Mouse (Mus musculus): Measurements from ENCODE around the gene Krtap8-1.

Krtap8-1 gene

GRCm38 (mm10) chr16:89487852-89488251, at the start of gene Krtap8-1:
Krtap8-1 (minus strand) TSS chr16:89487952.
- DNase-seq (ENCODE audit: low spot score): no peak

GRCm38 (mm10) chr16:89537349-89537748, 49.6 kb upstream of the Krtap8-1 start:
- DNase-seq (ENCODE audit: low spot score): no peak

GRCm38 (mm10) chr16:89530547-89530946, 42.8 kb upstream of the Krtap8-1 start:
- no peak for DNase-seq (ENCODE audit: low spot score)

GRCm38 (mm10) chr16:89529846-89530245, 42.1 kb upstream of the Krtap8-1 start:
- DNase-seq (ENCODE audit: low spot score): no peak

GRCm38 (mm10) chr16:89528380-89528779, 40.6 kb upstream of the Krtap8-1 start:
- no peak for DNase-seq (ENCODE audit: low spot score)

GRCm38 (mm10) chr16:89520996-89521395, 33.2 kb upstream of the Krtap8-1 start:
- no peak for DNase-seq (ENCODE audit: low spot score)

GRCm38 (mm10) chr16:89520555-89520954, 32.8 kb upstream of the Krtap8-1 start:
- no peak for DNase-seq (ENCODE audit: low spot score)

GRCm38 (mm10) chr16:89520091-89520490, 32.3 kb upstream of the Krtap8-1 start:
- DNase-seq (ENCODE audit: low spot score): no peak

GRCm38 (mm10) chr16:89517635-89518034, 29.9 kb upstream of the Krtap8-1 start:
- DNase-seq (ENCODE audit: low spot score): peak; percentile 40

- DNase-seq (ENCODE audit: low spot score): no peak
Observed at GRCm38 (mm10) chr16:89513431-89513830, 25.7 kb upstream of the Krtap8-1 start.

GRCm38 (mm10) chr16:89508223-89508622, 20.5 kb upstream of the Krtap8-1 start, which contains the start of gene Krtap7-1:
Krtap7-1 (minus strand) TSS chr16:89508323.
- DNase-seq (ENCODE audit: low spot score): no peak

GRCm38 (mm10) chr16:89503571-89503970, 15.8 kb upstream of the Krtap8-1 start:
- no peak for DNase-seq (ENCODE audit: low spot score)

- DNase-seq (ENCODE audit: low spot score): no peak
Observed at GRCm38 (mm10) chr16:89501870-89502269, 14.1 kb upstream of the Krtap8-1 start.

- DNase-seq (ENCODE audit: low spot score): no peak
Observed at GRCm38 (mm10) chr16:89497002-89497401, 9.2 kb upstream of the Krtap8-1 start.

- no peak for DNase-seq (ENCODE audit: low spot score)
Observed at GRCm38 (mm10) chr16:89495394-89496153, 7.8 kb upstream of the Krtap8-1 start.

GRCm38 (mm10) chr16:89477679-89478314, 10.0 kb downstream of the Krtap8-1 start:
- no peak for DNase-seq (ENCODE audit: low spot score)

GRCm38 (mm10) chr16:89461189-89461588, 26.6 kb downstream of the Krtap8-1 start:
- DNase-seq (ENCODE audit: low spot score): no peak

Data from testis, postnatal 14 days (tissue).